Mouse (Mus musculus): ENCODE measurements at regions not wholly inside any gene's neighbourhood (a gene's known extent, or its start where the extent isn't known, plus 50 kb on each side); places are given as distances from the start of the nearest gene placed in this dataset.

DNA sequence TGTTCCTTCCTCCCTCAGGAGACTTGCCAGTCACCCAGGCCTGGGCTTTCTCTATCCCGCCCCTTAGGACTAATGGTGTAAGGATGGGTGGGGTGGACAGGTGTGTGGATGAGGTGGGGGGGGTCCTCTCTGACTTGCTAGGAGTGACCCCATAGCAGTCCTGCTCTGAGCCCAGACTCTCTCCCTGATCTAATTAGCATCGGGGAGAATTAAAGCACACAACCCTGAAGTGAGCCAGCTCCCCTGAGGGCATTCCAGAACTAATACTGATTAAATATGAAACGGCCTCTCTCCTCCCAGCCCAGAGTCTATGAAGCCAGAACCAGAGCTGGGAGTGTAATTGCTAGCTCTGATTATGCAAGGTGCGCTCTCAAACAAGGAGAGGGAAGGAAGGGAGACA, 346.1 kb downstream of the Ptpru start:
- 49% methylated on average over 4 of the region's 4 CpGs for WGBS
- H3K27me3 ChIP-seq (ENCODE audit: control insufficient read depth, insufficient read depth, low read length) = no peaks in the 10 kb centered on the region
- no peak overlapping the region for H3K9ac ChIP-seq (ENCODE audit: low read depth, low read length)
- H3K4me1 ChIP-seq (replicated peaks; ENCODE audit: control insufficient read depth, insufficient read depth, low read length) = no peaks in the 10 kb centered on the region
- H3K4me2 ChIP-seq (replicated peaks; ENCODE audit: low read depth, low read length) = no peak overlapping the region
- ATAC-seq (ENCODE audit: low FRiP score) = no peak
- no peak overlapping the region for H3K4me3 ChIP-seq (ENCODE audit: low read depth, low read length)
- H3K9me3 ChIP-seq (ENCODE audit: control insufficient read depth, low read length) = no peaks in the 10 kb centered on the region
- H3K27ac ChIP-seq (ENCODE audit: low read depth, low read length) = no peak overlapping the region
- DNase-seq (ENCODE audit: low spot score) = no peak
- H3K36me3 ChIP-seq (ENCODE audit: control insufficient read depth, insufficient read depth, low read length) = no peaks in the 10 kb centered on the region

DNA sequence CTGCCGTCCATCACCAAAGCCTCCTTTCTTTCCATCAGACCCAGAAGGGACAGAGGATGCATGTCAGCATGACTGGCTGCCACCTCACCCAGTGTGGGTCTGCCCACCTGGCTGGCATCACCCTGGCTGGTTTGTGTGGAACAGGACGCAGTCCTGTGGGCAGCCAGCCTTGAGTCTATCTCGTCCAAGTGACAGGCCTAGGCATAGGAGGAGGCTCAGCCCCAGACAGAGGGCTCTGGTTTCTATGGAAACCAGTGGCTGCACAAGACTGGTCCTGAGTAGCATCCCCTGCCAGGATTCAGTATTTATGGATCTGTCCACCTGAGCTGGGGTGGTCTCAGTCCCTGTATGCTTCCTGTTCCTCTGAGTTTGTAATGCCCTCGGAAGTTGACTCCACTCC, 344.4 kb downstream of the Ptpru start:
- DNase-seq (ENCODE audit: low spot score) = no peak
- Histone ChIP-seq H3K27ac (ENCODE audit: low read depth, low read length) (no peak overlapping the region), H3K4me3 (ENCODE audit: low read depth, low read length) (no peak overlapping the region), H3K4me1 (replicated peaks; ENCODE audit: control insufficient read depth, insufficient read depth, low read length) (no peaks in the 10 kb centered on the region), H3K4me2 (replicated peaks; ENCODE audit: low read depth, low read length) (no peak overlapping the region), H3K9me3 (ENCODE audit: control insufficient read depth, low read length) (no peaks in the 10 kb centered on the region), H3K9ac (ENCODE audit: low read depth, low read length) (no peak overlapping the region), H3K36me3 (ENCODE audit: control insufficient read depth, insufficient read depth, low read length) (no peaks in the 10 kb centered on the region), H3K27me3 (ENCODE audit: control insufficient read depth, insufficient read depth, low read length) (no peaks in the 10 kb centered on the region)
- ATAC-seq (ENCODE audit: low FRiP score) = no peak
- WGBS = 61% methylated on average over 4 of the region's 4 CpGs

DNA sequence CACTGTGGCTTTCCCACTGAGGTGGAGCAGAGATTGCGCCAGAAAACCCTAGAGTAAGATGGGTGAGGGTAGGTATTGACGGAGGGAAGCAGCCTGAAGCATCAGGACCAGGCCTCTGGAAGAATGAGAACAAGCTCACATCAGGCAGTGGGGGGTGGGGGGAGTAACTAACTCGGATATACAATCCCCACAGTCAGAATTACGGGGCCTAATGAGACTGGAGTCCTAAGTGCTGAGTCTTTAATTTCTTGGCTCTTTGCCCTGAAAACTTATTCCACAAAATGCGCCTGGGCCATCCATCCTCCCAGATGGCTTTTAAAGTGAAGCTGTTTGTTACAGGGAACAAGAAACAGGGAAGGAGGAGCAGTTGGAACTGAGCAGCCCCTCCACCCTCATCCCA, 341.2 kb downstream of the Ptpru start:
- Histone ChIP-seq H3K9ac (ENCODE audit: low read depth, low read length) (no peak overlapping the region), H3K27me3 (ENCODE audit: control insufficient read depth, insufficient read depth, low read length) (no peaks in the 10 kb centered on the region), H3K4me1 (replicated peaks; ENCODE audit: control insufficient read depth, insufficient read depth, low read length) (no peaks in the 10 kb centered on the region), H3K4me3 (ENCODE audit: low read depth, low read length) (no peak overlapping the region), H3K36me3 (ENCODE audit: control insufficient read depth, insufficient read depth, low read length) (no peaks in the 10 kb centered on the region), H3K27ac (ENCODE audit: low read depth, low read length) (no peak overlapping the region), H3K9me3 (ENCODE audit: control insufficient read depth, low read length) (no peaks in the 10 kb centered on the region), H3K4me2 (replicated peaks; ENCODE audit: low read depth, low read length) (no peak overlapping the region)
- ATAC-seq (ENCODE audit: low FRiP score) (no peak), DNase-seq (ENCODE audit: low spot score) (no peak)
- 67% methylated on average over 5 of the region's 5 CpGs for WGBS

DNA sequence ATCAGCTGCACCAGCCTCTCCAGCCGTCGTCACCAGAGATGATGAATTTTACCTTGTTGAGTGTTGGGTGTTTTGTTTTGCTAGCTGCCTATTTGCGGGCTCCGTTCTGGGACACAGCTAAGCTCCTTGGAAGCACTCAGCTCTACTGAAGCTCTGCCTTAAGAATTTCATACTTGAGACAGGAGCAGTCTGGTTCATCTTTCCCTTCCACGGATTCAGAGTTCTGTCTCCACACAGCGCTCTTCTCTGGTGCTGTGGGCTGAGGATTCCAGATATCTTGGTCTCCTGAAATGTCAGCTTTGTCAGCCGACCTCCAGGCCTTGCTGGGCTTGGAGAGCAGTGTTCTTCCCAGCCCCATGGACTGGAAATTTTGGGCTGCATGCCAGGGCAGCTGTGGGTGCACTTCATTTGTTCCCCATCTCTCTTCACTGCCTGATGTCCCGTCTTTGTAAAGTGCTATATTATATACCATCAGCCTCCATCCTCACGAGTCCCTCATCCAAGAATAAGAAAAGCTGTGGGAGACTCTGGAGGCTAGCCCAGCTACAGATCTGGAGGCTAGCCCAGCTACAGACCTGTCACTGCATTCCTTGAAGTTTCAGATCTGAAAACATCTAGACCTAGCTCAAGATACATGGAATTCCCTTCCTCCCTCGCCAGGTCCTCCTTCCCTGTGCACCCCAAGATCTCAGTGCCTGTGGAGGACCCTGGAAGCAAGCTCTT, 337.0 kb downstream of the Ptpru start:
- Histone ChIP-seq H3K9me3 (ENCODE audit: control insufficient read depth, low read length) (no peaks in the 10 kb centered on the region), H3K4me1 (replicated peaks; ENCODE audit: control insufficient read depth, insufficient read depth, low read length) (no peaks in the 10 kb centered on the region), H3K27ac (ENCODE audit: low read depth, low read length) (no peak overlapping the region), H3K4me3 (ENCODE audit: low read depth, low read length) (no peak overlapping the region), H3K27me3 (ENCODE audit: control insufficient read depth, insufficient read depth, low read length) (no peaks in the 10 kb centered on the region), H3K9ac (ENCODE audit: low read depth, low read length) (no peak overlapping the region), H3K36me3 (ENCODE audit: control insufficient read depth, insufficient read depth, low read length) (no peaks in the 10 kb centered on the region), H3K4me2 (replicated peaks; ENCODE audit: low read depth, low read length) (no peak overlapping the region)
- ATAC-seq (ENCODE audit: low FRiP score) (no peak), DNase-seq (ENCODE audit: low spot score) (no peak)
- 88% methylated on average over 10 of the region's 10 CpGs for WGBS

DNA sequence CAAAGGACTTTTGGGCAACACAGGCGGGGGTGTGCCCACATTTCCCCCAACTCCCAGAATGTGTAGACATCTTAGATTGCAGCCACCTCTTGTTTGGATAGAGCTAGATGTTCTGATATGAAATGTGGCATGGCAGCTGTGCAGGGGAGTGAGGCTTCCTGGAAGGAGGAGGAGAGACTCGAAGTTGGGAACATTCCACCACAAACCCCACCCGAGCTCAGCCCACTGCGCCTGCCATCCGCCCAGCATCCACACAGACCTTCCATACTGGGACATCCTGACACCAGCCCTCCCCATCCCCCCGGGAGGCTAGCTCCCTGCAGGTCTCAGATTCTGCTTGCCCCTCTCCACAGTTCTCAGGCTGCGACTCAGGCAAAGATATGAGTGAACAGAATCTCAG, 329.9 kb downstream of the Ptpru start:
- Histone ChIP-seq H3K4me3 (ENCODE audit: low read depth, low read length) (no peak overlapping the region), H3K27ac (ENCODE audit: low read depth, low read length) (no peak overlapping the region), H3K9me3 (ENCODE audit: control insufficient read depth, low read length) (no peaks in the 10 kb centered on the region), H3K4me1 (replicated peaks; ENCODE audit: control insufficient read depth, insufficient read depth, low read length) (no peaks in the 10 kb centered on the region), H3K4me2 (replicated peaks; ENCODE audit: low read depth, low read length) (no peak overlapping the region), H3K27me3 (ENCODE audit: control insufficient read depth, insufficient read depth, low read length) (no peaks in the 10 kb centered on the region), H3K36me3 (ENCODE audit: control insufficient read depth, insufficient read depth, low read length) (no peaks in the 10 kb centered on the region), H3K9ac (ENCODE audit: low read depth, low read length) (no peak overlapping the region)
- ATAC-seq (ENCODE audit: low FRiP score) (no peak), DNase-seq (ENCODE audit: low spot score) (no peak)
- WGBS = 74% methylated on average over 7 of the region's 7 CpGs

DNA sequence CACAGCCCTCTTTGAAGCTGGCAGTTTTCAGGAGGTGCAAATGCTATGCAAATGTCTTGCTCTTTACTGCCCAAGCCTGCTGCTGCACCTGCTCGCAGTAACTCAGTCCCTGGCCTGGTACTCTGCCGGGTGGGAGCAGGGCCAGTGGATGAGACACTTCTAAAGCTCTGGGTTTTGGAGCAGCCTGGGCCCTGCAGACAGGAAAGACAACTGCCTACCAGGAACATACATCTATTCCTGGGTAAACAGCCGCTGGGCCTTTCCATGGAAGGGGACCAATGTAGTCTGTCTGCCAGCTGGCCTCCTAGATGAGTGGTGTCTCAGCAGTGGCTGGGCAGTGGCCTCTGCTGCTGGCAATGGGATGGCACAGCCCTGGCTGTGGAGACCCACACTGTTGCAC, 326.5 kb downstream of the Ptpru start:
- Histone ChIP-seq H3K36me3 (ENCODE audit: control insufficient read depth, insufficient read depth, low read length) (no peaks in the 10 kb centered on the region), H3K4me1 (replicated peaks; ENCODE audit: control insufficient read depth, insufficient read depth, low read length) (no peaks in the 10 kb centered on the region), H3K27ac (ENCODE audit: low read depth, low read length) (no peak overlapping the region), H3K4me2 (replicated peaks; ENCODE audit: low read depth, low read length) (no peak overlapping the region), H3K9ac (ENCODE audit: low read depth, low read length) (no peak overlapping the region), H3K27me3 (ENCODE audit: control insufficient read depth, insufficient read depth, low read length) (no peaks in the 10 kb centered on the region), H3K9me3 (ENCODE audit: control insufficient read depth, low read length) (no peaks in the 10 kb centered on the region), H3K4me3 (ENCODE audit: low read depth, low read length) (no peak overlapping the region)
- WGBS = 79% methylated on average over 3 of the region's 3 CpGs
- DNase-seq (ENCODE audit: low spot score) (no peak), ATAC-seq (ENCODE audit: low FRiP score) (no peak)

DNA sequence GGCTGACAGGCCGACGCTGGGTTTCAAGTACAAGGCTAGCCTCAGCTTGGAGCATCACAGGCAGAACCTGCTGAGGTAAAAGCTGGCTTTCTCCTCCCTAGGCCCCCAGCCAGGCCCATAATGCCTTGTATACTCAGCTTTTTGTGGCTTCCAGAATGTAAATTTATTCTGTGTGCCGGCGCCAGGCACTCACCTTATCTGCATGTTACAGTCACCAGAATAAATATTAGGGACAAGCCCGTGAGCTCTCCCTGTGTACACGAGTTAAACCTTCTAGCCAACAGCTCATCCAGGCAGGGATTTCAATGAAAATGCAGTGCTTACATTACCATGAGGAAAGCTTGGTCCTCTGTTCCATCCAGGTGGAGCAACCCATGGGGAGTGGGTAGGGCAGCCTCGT, 325.3 kb downstream of the Ptpru start:
- WGBS = 83% methylated on average over 7 of the region's 7 CpGs
- no peak overlapping the region for H3K9ac ChIP-seq (ENCODE audit: low read depth, low read length)
- H3K36me3 ChIP-seq (ENCODE audit: control insufficient read depth, insufficient read depth, low read length) = no peaks in the 10 kb centered on the region
- no peaks in the 10 kb centered on the region for H3K9me3 ChIP-seq (ENCODE audit: control insufficient read depth, low read length)
- H3K4me1 ChIP-seq (replicated peaks; ENCODE audit: control insufficient read depth, insufficient read depth, low read length) = no peaks in the 10 kb centered on the region
- H3K4me3 ChIP-seq (ENCODE audit: low read depth, low read length) = no peak overlapping the region
- H3K27me3 ChIP-seq (ENCODE audit: control insufficient read depth, insufficient read depth, low read length) = no peaks in the 10 kb centered on the region
- H3K4me2 ChIP-seq (replicated peaks; ENCODE audit: low read depth, low read length) = no peak overlapping the region
- ATAC-seq (ENCODE audit: low FRiP score) = no peak
- DNase-seq (ENCODE audit: low spot score) = no peak
- no peak overlapping the region for H3K27ac ChIP-seq (ENCODE audit: low read depth, low read length)

DNA sequence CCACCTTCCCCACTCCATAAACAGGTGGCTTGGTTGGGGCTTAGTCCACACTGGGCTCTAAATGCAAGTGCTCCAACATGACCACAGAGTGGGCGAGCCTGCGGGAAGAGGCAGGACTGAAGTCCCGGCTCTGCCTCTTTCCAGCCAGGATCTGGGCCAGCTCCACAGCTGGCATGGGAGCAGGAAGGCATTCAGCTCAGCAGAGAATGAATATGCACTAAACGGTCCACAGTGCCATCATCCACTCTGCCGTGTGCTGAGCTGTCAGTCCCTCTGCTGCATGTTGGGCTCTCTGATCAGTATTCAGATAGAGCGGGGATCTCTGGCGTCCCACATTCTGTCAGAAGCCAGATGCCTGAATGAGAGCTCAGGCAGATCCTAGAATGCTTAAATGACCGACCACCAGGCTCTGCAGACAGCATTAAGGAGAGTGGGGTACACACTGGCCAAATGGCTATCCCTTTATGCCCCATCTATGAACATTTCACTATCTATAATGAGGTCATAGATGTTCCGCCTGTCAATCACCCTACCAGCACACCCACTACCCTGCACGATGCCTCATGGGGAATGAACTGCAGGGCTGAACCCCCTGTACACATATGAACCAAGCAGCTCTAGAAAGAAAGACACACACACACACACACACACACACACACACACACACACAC, 317.3 kb downstream of the Ptpru start:
- Histone ChIP-seq H3K36me3 (ENCODE audit: control insufficient read depth, insufficient read depth, low read length) (no peaks in the 10 kb centered on the region), H3K4me1 (replicated peaks; ENCODE audit: control insufficient read depth, insufficient read depth, low read length) (no peaks in the 10 kb centered on the region), H3K27me3 (ENCODE audit: control insufficient read depth, insufficient read depth, low read length) (no peaks in the 10 kb centered on the region), H3K27ac (ENCODE audit: low read depth, low read length) (no peak overlapping the region), H3K9me3 (ENCODE audit: control insufficient read depth, low read length) (no peaks in the 10 kb centered on the region), H3K9ac (ENCODE audit: low read depth, low read length) (no peak overlapping the region), H3K4me2 (replicated peaks; ENCODE audit: low read depth, low read length) (no peak overlapping the region), H3K4me3 (ENCODE audit: low read depth, low read length) (no peak overlapping the region)
- ATAC-seq (ENCODE audit: low FRiP score) = no peak
- DNase-seq (ENCODE audit: low spot score) = no peak
- 86% methylated on average over 10 of the region's 10 CpGs for WGBS

DNA sequence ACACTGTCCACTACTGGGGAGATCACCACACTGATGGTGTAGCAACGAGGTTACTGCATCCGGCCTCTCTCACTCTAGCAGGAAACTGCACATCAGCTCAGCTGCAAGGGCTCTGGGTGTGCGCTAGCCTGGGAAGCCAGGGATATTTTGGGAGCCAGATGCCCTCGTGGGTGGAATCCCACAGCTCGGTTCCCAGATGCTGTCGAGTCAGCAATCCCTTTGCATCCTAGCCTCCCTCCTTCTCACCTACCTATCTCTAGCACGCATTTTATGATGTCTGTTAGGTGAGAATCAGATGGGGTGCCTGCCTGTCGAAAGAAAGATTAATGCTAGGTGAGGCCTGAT, 316.8 kb downstream of the Ptpru start:
- no peaks in the 10 kb centered on the region for H3K27me3 ChIP-seq (ENCODE audit: control insufficient read depth, insufficient read depth, low read length)
- no peak overlapping the region for H3K9ac ChIP-seq (ENCODE audit: low read depth, low read length)
- no peaks in the 10 kb centered on the region for H3K4me1 ChIP-seq (replicated peaks; ENCODE audit: control insufficient read depth, insufficient read depth, low read length)
- DNase-seq (ENCODE audit: low spot score) (no peak), ATAC-seq (ENCODE audit: low FRiP score) (no peak)
- 79% methylated on average over 8 of the region's 8 CpGs for WGBS
- no peak overlapping the region for H3K27ac ChIP-seq (ENCODE audit: low read depth, low read length)
- no peaks in the 10 kb centered on the region for H3K36me3 ChIP-seq (ENCODE audit: control insufficient read depth, insufficient read depth, low read length)
- no peaks in the 10 kb centered on the region for H3K9me3 ChIP-seq (ENCODE audit: control insufficient read depth, low read length)
- no peak overlapping the region for H3K4me2 ChIP-seq (replicated peaks; ENCODE audit: low read depth, low read length)
- H3K4me3 ChIP-seq (ENCODE audit: low read depth, low read length) = no peak overlapping the region

Measured in hindbrain, embryonic 11.5 days (tissue).